Mouse (Mus musculus): Measurements from ENCODE around the gene Zfand3.

DNA sequence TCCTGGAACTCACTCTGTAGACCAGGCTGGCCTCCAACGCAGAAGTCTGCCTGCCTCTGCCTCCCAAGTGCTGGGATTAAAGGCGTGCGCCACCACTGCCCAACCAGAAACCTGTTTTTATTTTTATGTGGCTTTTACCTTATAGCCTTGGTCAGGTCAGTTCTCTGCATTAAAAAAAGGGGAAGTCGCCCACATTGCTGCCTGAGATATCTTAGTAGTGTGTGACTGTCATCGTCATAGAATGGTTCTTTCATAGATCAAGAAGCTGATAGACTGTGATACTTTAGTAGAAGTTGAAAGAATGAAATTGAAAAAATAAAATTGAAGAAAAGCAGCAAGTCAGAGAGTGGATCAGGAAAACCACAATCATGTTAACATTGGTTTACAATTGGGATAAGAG is 98.5 kb downstream of the Zfand3 start:
- no peak for TF ChIP-seq CTCF (IDR thresholded peaks at IDR 0.05; ENCODE audit: extremely low read depth, insufficient read length, insufficient replicate concordance, low read depth, low read length)
- TF ChIP-seq POLR2A (IDR thresholded peaks at IDR 0.05; ENCODE audit: low read depth, low read length) = no peak

All from small intestine, adult 2 months (tissue).